Mouse (Mus musculus) megakaryocyte, embryonic 14.5 days (primary cell): ENCODE results near the gene Stk10.

Experiments used
- FLI1 ChIP-seq: IDR thresholded peaks from 2 replicates; pipeline ENCODE4 v1.6.1; 2012; ENCODE audit warnings: low read length, inconsistent platforms, mixed read lengths
- GATA1 ChIP-seq: IDR thresholded peaks from 3 replicates; pipeline ENCODE4 v1.6.1; 2012; ENCODE audit warnings: mixed read lengths, low read length, inconsistent platforms, borderline replicate concordance

- TF ChIP-seq GATA1 = no peak
- TF ChIP-seq FLI1 = no peak
These were observed 13.4 kb downstream of the Stk10 start for GRCm38 (mm10) chr11:32546483-32546882.
